Mouse (Mus musculus): ENCODE data around the gene Hebp1. TPM values are rescaled to one million over a fixed set of nuclear protein-coding genes. Genes with fewer than 3 reads are reported as not detected.
A peak's percentile ranks its signal among the peaks of the same experiment; 100 is the strongest.

The Hebp1 gene
- total and polyA plus RNA-seq, 2 experiments from 2014 or later: 10.9 to 35.5 TPM

- ATAC-seq (ENCODE audit: insufficient read depth, low read depth) (no peak), DNase-seq (ENCODE audit: low spot score) (no peak)
- no peaks in the 10 kb centered on the region for H3K36me3 ChIP-seq (replicated peaks; ENCODE audit: control insufficient read depth, insufficient read depth, low read length)
- H3K9me3 ChIP-seq (replicated peaks; ENCODE audit: control insufficient read depth, low read length): no peaks in the 10 kb centered on the region
- no peak overlapping the region for H3K4me3 ChIP-seq (ENCODE audit: low read depth, low read length)
- H3K27me3 ChIP-seq (ENCODE audit: control insufficient read depth, insufficient read depth, low read length): no peaks in the 10 kb centered on the region
- H3K9ac ChIP-seq (replicated peaks; ENCODE audit: low read depth, low read length): no peak overlapping the region
- 95% methylated on average over 1 of the region's 1 CpGs for WGBS
- TF ChIP-seq CTCF (IDR thresholded peaks at IDR 0.05; ENCODE audit: low read depth): no peak
- TF ChIP-seq EP300 (IDR thresholded peaks at IDR 0.05; ENCODE audit: low read depth): no peak
- H3K4me1 ChIP-seq (ENCODE audit: control insufficient read depth, insufficient read depth): no peaks in the 10 kb centered on the region; the same call in 1 of the 2 replicates
- H3K4me2 ChIP-seq (ENCODE audit: low read depth, low read length): no peak overlapping the region
- no peak overlapping the region for H3K27ac ChIP-seq (ENCODE audit: low read depth)
Observed at GRCm38 (mm10) chr6:135191906-135192305, 5.9 kb downstream of the Hebp1 start.

DNA sequence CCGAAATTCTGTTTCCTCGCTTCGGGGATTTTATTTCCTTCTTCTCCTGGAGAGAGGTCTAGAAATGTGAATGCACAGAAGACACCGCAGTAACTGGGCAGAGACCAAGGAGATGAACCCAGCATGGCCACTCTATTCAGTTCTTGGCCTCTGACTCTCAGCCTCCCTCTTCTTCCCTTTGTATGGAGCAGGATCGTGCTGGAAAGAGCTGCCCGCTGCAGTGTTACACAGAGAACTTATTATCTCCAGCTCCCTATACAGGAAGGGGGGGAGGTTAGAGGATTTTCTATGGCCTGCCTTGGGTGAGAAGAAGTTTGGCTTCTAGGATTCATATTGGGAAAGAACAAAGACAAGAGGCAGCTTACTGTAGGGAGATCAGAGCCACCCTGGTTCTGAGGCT, 7.7 kb downstream of the Hebp1 start:
- 71% methylated on average over 6 of the region's 6 CpGs for WGBS
- H3K9ac ChIP-seq (replicated peaks; ENCODE audit: low read depth, low read length): no peak overlapping the region

GRCm38 (mm10) chr6:135188629-135189028, 9.2 kb downstream of the Hebp1 start:
- Histone ChIP-seq H3K4me1 (ENCODE audit: control insufficient read depth, insufficient read depth) (no peaks in the 10 kb centered on the region; the same call in 1 of the 2 replicates), H3K36me3 (replicated peaks; ENCODE audit: control insufficient read depth, insufficient read depth, low read length) (no peaks in the 10 kb centered on the region), H3K9me3 (replicated peaks; ENCODE audit: control insufficient read depth, low read length) (no peaks in the 10 kb centered on the region), H3K9ac (replicated peaks; ENCODE audit: low read depth, low read length) (no peak overlapping the region), H3K27me3 (ENCODE audit: control insufficient read depth, insufficient read depth, low read length) (no peaks in the 10 kb centered on the region), H3K4me2 (ENCODE audit: low read depth, low read length) (no peak overlapping the region), H3K4me3 (ENCODE audit: low read depth, low read length) (no peak overlapping the region), H3K27ac (ENCODE audit: low read depth) (no peak overlapping the region)
- no peak for ATAC-seq (ENCODE audit: insufficient read depth, low read depth)
- no peak for DNase-seq (ENCODE audit: low spot score)
- 52% methylated on average over 4 of the region's 4 CpGs for WGBS
- TF ChIP-seq EP300 (IDR thresholded peaks at IDR 0.05; ENCODE audit: low read depth) (no peak), CTCF (IDR thresholded peaks at IDR 0.05; ENCODE audit: low read depth) (no peak)

More for the DNA sequence above, 7.7 kb downstream of the Hebp1 start:
- Histone ChIP-seq H3K27ac (ENCODE audit: low read depth) (no peak overlapping the region), H3K36me3 (replicated peaks; ENCODE audit: control insufficient read depth, insufficient read depth, low read length) (no peaks in the 10 kb centered on the region), H3K27me3 (ENCODE audit: control insufficient read depth, insufficient read depth, low read length) (no peaks in the 10 kb centered on the region), H3K4me3 (ENCODE audit: low read depth, low read length) (no peak overlapping the region), H3K4me1 (ENCODE audit: control insufficient read depth, insufficient read depth) (no peaks in the 10 kb centered on the region; the same call in 1 of the 2 replicates), H3K9me3 (replicated peaks; ENCODE audit: control insufficient read depth, low read length) (no peaks in the 10 kb centered on the region), H3K4me2 (ENCODE audit: low read depth, low read length) (no peak overlapping the region)
- TF ChIP-seq CTCF (IDR thresholded peaks at IDR 0.05; ENCODE audit: low read depth) (no peak), EP300 (IDR thresholded peaks at IDR 0.05; ENCODE audit: low read depth) (no peak)
- no peak for ATAC-seq (ENCODE audit: insufficient read depth, low read depth)
- no peak for DNase-seq (ENCODE audit: low spot score)

- DNase-seq (ENCODE audit: low spot score): no peak
- TF ChIP-seq EP300 (IDR thresholded peaks at IDR 0.05; ENCODE audit: low read depth) (no peak), CTCF (IDR thresholded peaks at IDR 0.05; ENCODE audit: low read depth) (no peak)
- Histone ChIP-seq H3K36me3 (replicated peaks; ENCODE audit: control insufficient read depth, insufficient read depth, low read length) (no peaks in the 10 kb centered on the region), H3K9me3 (replicated peaks; ENCODE audit: control insufficient read depth, low read length) (no peaks in the 10 kb centered on the region), H3K9ac (replicated peaks; ENCODE audit: low read depth, low read length) (no peak overlapping the region), H3K4me2 (ENCODE audit: low read depth, low read length) (no peak overlapping the region), H3K4me1 (ENCODE audit: control insufficient read depth, insufficient read depth) (no peaks in the 10 kb centered on the region), H3K4me3 (ENCODE audit: low read depth, low read length) (no peak overlapping the region), H3K27me3 (ENCODE audit: control insufficient read depth, insufficient read depth, low read length) (no peaks in the 10 kb centered on the region), H3K27ac (ENCODE audit: low read depth) (no peak overlapping the region)
- ATAC-seq (ENCODE audit: insufficient read depth, low read depth): no peak
- 54% methylated on average over 10 of the region's 10 CpGs for WGBS
Observed at GRCm38 (mm10) chr6:135187076-135187917, 10.5 kb downstream of the Hebp1 start.

- WGBS: 31% methylated on average over 8 of the region's 8 CpGs
- no peak overlapping the region for H3K4me2 ChIP-seq (ENCODE audit: low read depth, low read length)
- TF ChIP-seq EP300 (IDR thresholded peaks at IDR 0.05; ENCODE audit: low read depth) (no peak), CTCF (IDR thresholded peaks at IDR 0.05; ENCODE audit: low read depth) (peak; percentile 20)
- no peak for DNase-seq (ENCODE audit: low spot score)
- no peaks in the 10 kb centered on the region for H3K36me3 ChIP-seq (replicated peaks; ENCODE audit: control insufficient read depth, insufficient read depth, low read length)
- H3K4me1 ChIP-seq (ENCODE audit: control insufficient read depth, insufficient read depth): no peaks in the 10 kb centered on the region
- H3K9me3 ChIP-seq (replicated peaks; ENCODE audit: control insufficient read depth, low read length): no peaks in the 10 kb centered on the region
- ATAC-seq (ENCODE audit: insufficient read depth, low read depth): no peak
- no peak overlapping the region for H3K9ac ChIP-seq (replicated peaks; ENCODE audit: low read depth, low read length)
- H3K27ac ChIP-seq (ENCODE audit: low read depth): no peak overlapping the region
- H3K27me3 ChIP-seq (ENCODE audit: control insufficient read depth, insufficient read depth, low read length): no peaks in the 10 kb centered on the region
- H3K4me3 ChIP-seq (ENCODE audit: low read depth, low read length): no peak overlapping the region
Observed at GRCm38 (mm10) chr6:135183961-135184360, 13.9 kb downstream of the Hebp1 start.
